Comparison of ENCODE assay signal across 8 mouse cellular contexts in the genomic region with DNA sequence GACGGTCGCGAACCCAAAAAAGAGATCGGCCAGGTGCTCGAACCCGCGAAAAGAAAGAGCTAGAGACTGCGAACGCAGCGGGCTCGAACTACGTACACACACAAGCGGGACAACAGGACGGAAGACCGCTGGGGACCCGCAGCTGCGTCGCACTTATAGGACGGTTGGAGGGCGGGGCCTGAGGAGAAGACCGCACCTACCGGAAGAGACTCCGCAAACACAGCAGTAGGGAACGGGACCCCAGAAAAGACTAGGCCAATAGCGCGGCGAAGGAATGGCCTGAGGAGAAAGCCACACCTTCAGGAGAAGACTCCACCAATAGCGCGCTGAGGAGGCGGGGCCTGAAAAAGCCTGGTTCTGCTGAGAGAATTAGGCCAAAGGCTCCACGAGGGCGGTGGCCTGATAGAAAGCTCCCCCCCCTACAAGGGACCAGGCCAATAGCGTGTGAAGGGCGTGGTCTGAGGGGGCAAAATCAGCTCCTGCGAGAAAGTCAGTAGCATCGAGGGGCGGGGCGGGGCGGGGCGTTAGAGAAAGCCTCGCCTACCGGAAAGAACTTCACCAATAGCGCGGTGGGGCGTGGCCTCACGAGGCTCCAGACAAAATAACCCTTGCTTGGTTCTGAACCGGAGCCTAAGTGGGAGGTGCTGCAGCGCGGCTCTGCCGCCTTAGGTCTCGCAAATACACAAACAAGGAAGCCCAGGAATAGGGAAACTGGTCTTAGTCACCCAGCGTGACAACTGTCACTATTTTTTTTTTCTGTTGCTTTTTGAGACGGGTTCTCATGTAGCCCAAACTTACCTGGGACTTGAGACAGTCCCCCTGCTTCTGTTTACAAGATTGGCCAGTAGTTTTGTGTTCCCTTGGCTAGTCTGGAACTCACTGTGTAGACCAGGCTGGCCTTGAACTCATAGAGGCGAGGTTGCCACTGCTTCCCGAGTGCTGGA. TPM values are rescaled to one million over a fixed set of nuclear protein-coding genes. Genes with fewer than 3 reads are reported as not detected.
DNase-seq lines count a peak whose midpoint lies in the region; ATAC-seq lines count a peak whose summit lies in the region.

A gene (minus strand): TSS at position 313 of the 944 bp plus-strand sequence.

- H3K9me3 ChIP-seq in hindbrain, embryonic 16.5 days (ENCODE audit: control insufficient read depth, low read length) = no peaks in the 10 kb centered on the region

- H3K4me2 ChIP-seq in hindbrain, embryonic 16.5 days (ENCODE audit: low read length) = peak within 1 kb of the TSS; percentile 73

- peak within 1 kb of the TSS; percentile 65 for H3K4me3 ChIP-seq in hindbrain, embryonic 16.5 days (ENCODE audit: low read length)
- H3K4me3 ChIP-seq in macrophage (ENCODE audit: inconsistent target) = peak within 1 kb of the TSS; percentile 73

- no peaks in the 10 kb centered on the region for H3K27me3 ChIP-seq in hindbrain, embryonic 16.5 days (replicated peaks; ENCODE audit: control insufficient read depth, insufficient read depth, low read length)

- ATAC-seq in hindbrain, embryonic 16.5 days = peak; percentile 97

- peak; percentile 100 for DNase-seq in WW6 (ENCODE audit: low read depth, low spot score)
- DNase-seq in cerebellum, postnatal 4 days (ENCODE audit: low spot score in 2 of 2) = peak; percentile 86 to 95
- DNase-seq in gastrocnemius, adult 18-20 months (ENCODE audit: low spot score) = peak; percentile 100
- DNase-seq in left cerebral cortex, adult 18-20 months (ENCODE audit: low spot score in 2 of 2) = peak; percentile 94 to 97
- DNase-seq in right cerebral cortex, adult 18-20 months = peak; percentile 99
- DNase-seq in urinary bladder, postnatal 10 days (ENCODE audit: low spot score) = peak; percentile 96

- peak within 1 kb of the TSS; percentile 92 for H3K27ac ChIP-seq in hindbrain, embryonic 16.5 days (ENCODE audit: low read depth, low read length)
- peak within 1 kb of the TSS; percentile 82 for H3K27ac ChIP-seq in macrophage

- peaks cover 11% of the 10 kb centered on the region for H3K4me1 ChIP-seq in hindbrain, embryonic 16.5 days (ENCODE audit: control insufficient read depth, insufficient read depth, low read depth, low read length)

- 0 out of 2 replicates have a peak, but pooled peaks cover 5% of the 10 kb centered on the region for H3K36me3 ChIP-seq in hindbrain, embryonic 16.5 days (ENCODE audit: control insufficient read depth, insufficient read depth, low read length)
- H3K36me3 ChIP-seq in macrophage (ENCODE audit: inconsistent target) = peaks cover 18% of the 10 kb centered on the region; the same call in 1 of the 2 replicates

- H3K9ac ChIP-seq in hindbrain, embryonic 16.5 days (ENCODE audit: low read depth, low read length) = peak within 1 kb of the TSS; percentile 75

- H3K79me2 ChIP-seq in macrophage (ENCODE audit: inconsistent target) = peaks cover 12% of the 10 kb centered on the region

- 2% methylated on average over 55 of the region's 55 CpGs for WGBS in hindbrain, embryonic 16.5 days
- WGBS in macrophage (ENCODE audit: missing documents) = 2% methylated on average over 53 of the region's 55 CpGs

RNA-seq across cellular contexts. Expression of the gene that starts here (rescaled TPM):
- total RNA-seq in gastrocnemius, adult 18-20 months (2021) = 100 to 1,000 TPM in 1 of 2 experiments, 10 to 100 TPM in 1; 58.3 to 202 TPM
- 6.8 and 7.9 TPM in 2 replicates for polyA plus RNA-seq in hindbrain, embryonic 16.5 days (2015; fragmentation: Nextera tagmentation; extraction: Ambion mirVana)
- 10 to 100 TPM; 12.0 to 13.3 TPM for total RNA-seq in left cerebral cortex, adult 18-20 months (2021)
- total RNA-seq in macrophage (2018; cell fraction: chromatin; rRNA removed) = 100 to 1,000 TPM in 2 of 26 experiments, 10 to 100 TPM in 24; 15.4 to 123 (median 72.6) TPM
- total RNA-seq in macrophage (2018; cell fraction: cytosol; rRNA removed) = 10 to 100 TPM in 15 of 26 experiments, 1 to 10 TPM in 11; 2.6 to 19.5 (median 12.0) TPM
- total RNA-seq in macrophage (2018; cell fraction: nucleus; rRNA removed) = 10 to 100 TPM; 10.7 to 98.5 (median 44.3) TPM
- 8.1 to 21.9 TPM (median 12.1 TPM) in 3 replicates for polyA plus RNA-seq in macrophage (2018)

Comparison
In these comparisons a context has a peak if more than half of its experiments do, and no peak if none do; other contexts are left out.
1. Peak in every context shown above with its lines: DNase-seq, ATAC-seq, H3K4me3 ChIP-seq and H3K27ac ChIP-seq.
2. RNA of the gene that starts here (total RNA-seq): 58.3 to 202 TPM in gastrocnemius, adult 18-20 months; 12.0 to 13.3 TPM in left cerebral cortex, adult 18-20 months; every median in the first group is over 4 times any median in the second.